Mouse (Mus musculus) hindlimb bud, embryonic 11.5 days (tissue): Measurements from ENCODE around the gene Slc39a12.

Experiments used
- DNase-seq: peaks from one replicate; pipeline ENCODE4 v3.0.0-alpha.2; 2012; ENCODE audit warnings: low read depth, low spot score; ENCODE audit errors: extremely low spot score

The Slc39a12 gene

GRCm38 (mm10) chr2:14388162-14388561 lies at the start of gene Slc39a12:
Slc39a12 (plus strand) TSS chr2:14388316.
- DNase-seq, result no peak

GRCm38 (mm10) chr2:14341652-14342308 lies 46.3 kb upstream of the Slc39a12 start:
- no peak for DNase-seq

GRCm38 (mm10) chr2:14342309-14342839 lies 45.7 kb upstream of the Slc39a12 start:
- DNase-seq, result no peak

- peak; percentile 24 for DNase-seq
Measured at GRCm38 (mm10) chr2:14388856-14389255, 740 bp downstream of the Slc39a12 start.

GRCm38 (mm10) chr2:14390900-14391299 lies 2.8 kb downstream of the Slc39a12 start:
- no peak for DNase-seq

- no peak for DNase-seq
Measured at GRCm38 (mm10) chr2:14403000-14403399, 14.9 kb downstream of the Slc39a12 start.

GRCm38 (mm10) chr2:14428987-14429386 lies 40.9 kb downstream of the Slc39a12 start:
- DNase-seq, result no peak

- no peak for DNase-seq
Measured at GRCm38 (mm10) chr2:14447322-14447721, 59.2 kb downstream of the Slc39a12 start.

- no peak for DNase-seq
Measured at GRCm38 (mm10) chr2:14450866-14451265, 62.8 kb downstream of the Slc39a12 start.

GRCm38 (mm10) chr2:14454946-14455631 lies 67.0 kb downstream of the Slc39a12 start:
- no peak for DNase-seq

GRCm38 (mm10) chr2:14464438-14464837 lies 76.3 kb downstream of the Slc39a12 start:
- no peak for DNase-seq

- DNase-seq, result no peak
Measured at GRCm38 (mm10) chr2:14494132-14494531, 106.0 kb downstream of the Slc39a12 start.

GRCm38 (mm10) chr2:14496150-14496549 lies 108.0 kb downstream of the Slc39a12 start:
- DNase-seq, result no peak

- DNase-seq, result no peak
Measured at GRCm38 (mm10) chr2:14502482-14502881, 114.4 kb downstream of the Slc39a12 start.

- DNase-seq, result no peak
Measured at GRCm38 (mm10) chr2:14518237-14518636, 130.1 kb downstream of the Slc39a12 start.

- no peak for DNase-seq
Measured at GRCm38 (mm10) chr2:14534325-14535077, 146.4 kb downstream of the Slc39a12 start.

- no peak for DNase-seq
Measured at GRCm38 (mm10) chr2:14535246-14535671, 147.1 kb downstream of the Slc39a12 start.

GRCm38 (mm10) chr2:14537781-14538180 lies 149.7 kb downstream of the Slc39a12 start:
- no peak for DNase-seq

- no peak for DNase-seq
Measured at GRCm38 (mm10) chr2:14543355-14543754, 155.2 kb downstream of the Slc39a12 start.

GRCm38 (mm10) chr2:14543773-14544172 lies 155.7 kb downstream of the Slc39a12 start:
- no peak for DNase-seq
